Mouse (Mus musculus): ENCODE measurements around the gene Ifnar1. TPM values are rescaled to one million over a fixed set of nuclear protein-coding genes. Genes with fewer than 3 reads are reported as not detected.

Gene Ifnar1
- polyA plus RNA-seq, 1 experiment from 2014 or later: 32.6 TPM

- no peak overlapping the region for H3K4me2 ChIP-seq
- H3K27ac ChIP-seq (ENCODE audit: low read depth, low read length): no peak overlapping the region
- no peaks in the 10 kb centered on the region for H3K9me3 ChIP-seq (ENCODE audit: control insufficient read depth, low read length)
- no peaks in the 10 kb centered on the region; the same call in 1 of the 2 replicates for H3K4me1 ChIP-seq (replicated peaks; ENCODE audit: control insufficient read depth, insufficient read depth, low read length)
- no peak overlapping the region for H3K9ac ChIP-seq (ENCODE audit: low read depth, low read length)
- WGBS: 91% methylated on average over 7 of the region's 7 CpGs
- ATAC-seq (replicated peaks; ENCODE audit: low FRiP score) (no peak), DNase-seq (ENCODE audit: low spot score) (no peak)
- no peak overlapping the region for H3K4me3 ChIP-seq (ENCODE audit: low read depth, low read length)
- H3K27me3 ChIP-seq (replicated peaks; ENCODE audit: control insufficient read depth, insufficient read depth, low read length): no peaks in the 10 kb centered on the region
- peaks cover 33% of the 10 kb centered on the region for H3K36me3 ChIP-seq (ENCODE audit: control insufficient read depth, insufficient read depth, low read length)
Observed at GRCm38 (mm10) chr16:91498041-91498440, 13.0 kb downstream of the Ifnar1 start.

- Histone ChIP-seq H3K9ac (ENCODE audit: low read depth, low read length) (no peak overlapping the region), H3K4me1 (replicated peaks; ENCODE audit: control insufficient read depth, insufficient read depth, low read length) (no peaks in the 10 kb centered on the region; the same call in 1 of the 2 replicates), H3K27ac (ENCODE audit: low read depth, low read length) (no peak overlapping the region), H3K4me2 (no peak overlapping the region), H3K4me3 (ENCODE audit: low read depth, low read length) (no peak overlapping the region), H3K9me3 (ENCODE audit: control insufficient read depth, low read length) (no peaks in the 10 kb centered on the region), H3K36me3 (ENCODE audit: control insufficient read depth, insufficient read depth, low read length) (peaks cover 43% of the 10 kb centered on the region), H3K27me3 (replicated peaks; ENCODE audit: control insufficient read depth, insufficient read depth, low read length) (no peaks in the 10 kb centered on the region)
- DNase-seq (ENCODE audit: low spot score) (no peak), ATAC-seq (replicated peaks; ENCODE audit: low FRiP score) (no peak)
- 90% methylated on average over 7 of the region's 7 CpGs for WGBS
Observed at GRCm38 (mm10) chr16:91504701-91505100, 19.7 kb downstream of the Ifnar1 start.

GRCm38 (mm10) chr16:91505116-91505601 lies 20.1 kb downstream of the Ifnar1 start:
- no peak overlapping the region for H3K27ac ChIP-seq (ENCODE audit: low read depth, low read length)
- peaks cover 43% of the 10 kb centered on the region for H3K36me3 ChIP-seq (ENCODE audit: control insufficient read depth, insufficient read depth, low read length)
- 88% methylated on average over 15 of the region's 15 CpGs for WGBS
- H3K9ac ChIP-seq (ENCODE audit: low read depth, low read length): no peak overlapping the region
- no peak overlapping the region for H3K4me3 ChIP-seq (ENCODE audit: low read depth, low read length)
- no peak overlapping the region for H3K4me2 ChIP-seq
- no peak for ATAC-seq (replicated peaks; ENCODE audit: low FRiP score)
- no peaks in the 10 kb centered on the region for H3K9me3 ChIP-seq (ENCODE audit: control insufficient read depth, low read length)
- H3K27me3 ChIP-seq (replicated peaks; ENCODE audit: control insufficient read depth, insufficient read depth, low read length): no peaks in the 10 kb centered on the region
- no peak for DNase-seq (ENCODE audit: low spot score)
- no peaks in the 10 kb centered on the region; the same call in 1 of the 2 replicates for H3K4me1 ChIP-seq (replicated peaks; ENCODE audit: control insufficient read depth, insufficient read depth, low read length)

- no peaks in the 10 kb centered on the region for H3K27me3 ChIP-seq (replicated peaks; ENCODE audit: control insufficient read depth, insufficient read depth, low read length)
- H3K4me2 ChIP-seq: no peak overlapping the region
- H3K4me1 ChIP-seq (replicated peaks; ENCODE audit: control insufficient read depth, insufficient read depth, low read length): no peaks in the 10 kb centered on the region; the same call in 1 of the 2 replicates
- H3K4me3 ChIP-seq (ENCODE audit: low read depth, low read length): no peak overlapping the region
- no peak overlapping the region for H3K9ac ChIP-seq (ENCODE audit: low read depth, low read length)
- DNase-seq (ENCODE audit: low spot score) (no peak), ATAC-seq (replicated peaks; ENCODE audit: low FRiP score) (no peak)
- H3K36me3 ChIP-seq (ENCODE audit: control insufficient read depth, insufficient read depth, low read length): peaks cover 43% of the 10 kb centered on the region
- WGBS: 94% methylated on average over 12 of the region's 12 CpGs
- no peaks in the 10 kb centered on the region for H3K9me3 ChIP-seq (ENCODE audit: control insufficient read depth, low read length)
- H3K27ac ChIP-seq (ENCODE audit: low read depth, low read length): no peak overlapping the region
Observed at GRCm38 (mm10) chr16:91506396-91506795, 21.4 kb downstream of the Ifnar1 start.

- Histone ChIP-seq H3K4me1 (replicated peaks; ENCODE audit: control insufficient read depth, insufficient read depth, low read length) (peaks cover 6% of the 10 kb centered on the region), H3K27ac (ENCODE audit: low read depth, low read length) (no peak overlapping the region), H3K4me3 (ENCODE audit: low read depth, low read length) (no peak overlapping the region), H3K9ac (ENCODE audit: low read depth, low read length) (no peak overlapping the region), H3K9me3 (ENCODE audit: control insufficient read depth, low read length) (no peaks in the 10 kb centered on the region), H3K27me3 (replicated peaks; ENCODE audit: control insufficient read depth, insufficient read depth, low read length) (no peaks in the 10 kb centered on the region), H3K36me3 (ENCODE audit: control insufficient read depth, insufficient read depth, low read length) (0 out of 2 replicates have a peak, but pooled peaks cover 3% of the 10 kb centered on the region), H3K4me2 (no peak overlapping the region)
- 35% methylated on average over 7 of the region's 7 CpGs for WGBS
- DNase-seq (ENCODE audit: low spot score) (peak; percentile 69), ATAC-seq (replicated peaks; ENCODE audit: low FRiP score) (0 out of 2 replicates have a peak, but pooled peaks have one; percentile 53)
Observed at GRCm38 (mm10) chr16:91512161-91512787, 27.2 kb downstream of the Ifnar1 start.

- no peak overlapping the region for H3K4me3 ChIP-seq (ENCODE audit: low read depth, low read length)
- H3K27ac ChIP-seq (ENCODE audit: low read depth, low read length): no peak overlapping the region
- no peak overlapping the region for H3K9ac ChIP-seq (ENCODE audit: low read depth, low read length)
- 85% methylated on average over 6 of the region's 6 CpGs for WGBS
- H3K36me3 ChIP-seq (ENCODE audit: control insufficient read depth, insufficient read depth, low read length): no peaks in the 10 kb centered on the region
- H3K4me2 ChIP-seq: no peak overlapping the region
- H3K9me3 ChIP-seq (ENCODE audit: control insufficient read depth, low read length): no peaks in the 10 kb centered on the region
- H3K4me1 ChIP-seq (replicated peaks; ENCODE audit: control insufficient read depth, insufficient read depth, low read length): peaks cover 10% of the 10 kb centered on the region
- ATAC-seq (replicated peaks; ENCODE audit: low FRiP score) (no peak), DNase-seq (ENCODE audit: low spot score) (no peak)
- no peaks in the 10 kb centered on the region for H3K27me3 ChIP-seq (replicated peaks; ENCODE audit: control insufficient read depth, insufficient read depth, low read length)
Observed at GRCm38 (mm10) chr16:91513099-91513498, 28.1 kb downstream of the Ifnar1 start.

- no peak overlapping the region for H3K27ac ChIP-seq (ENCODE audit: low read depth, low read length)
- ATAC-seq (replicated peaks; ENCODE audit: low FRiP score): peak; percentile 88
Observed at GRCm38 (mm10) chr16:91517020-91517419, 32.0 kb downstream of the Ifnar1 start.

GRCm38 (mm10) chr16:91522040-91522439 lies 37.0 kb downstream of the Ifnar1 start:
- H3K4me2 ChIP-seq: no peak overlapping the region
- DNase-seq (ENCODE audit: low spot score): no peak
- H3K4me3 ChIP-seq (ENCODE audit: low read depth, low read length): no peak overlapping the region
- no peaks in the 10 kb centered on the region for H3K27me3 ChIP-seq (replicated peaks; ENCODE audit: control insufficient read depth, insufficient read depth, low read length)
- no peak overlapping the region for H3K9ac ChIP-seq (ENCODE audit: low read depth, low read length)
- ATAC-seq (replicated peaks; ENCODE audit: low FRiP score): no peak
- H3K4me1 ChIP-seq (replicated peaks; ENCODE audit: control insufficient read depth, insufficient read depth, low read length): peaks cover 7% of the 10 kb centered on the region
- 61% methylated on average over 5 of the region's 5 CpGs for WGBS
- no peaks in the 10 kb centered on the region for H3K9me3 ChIP-seq (ENCODE audit: control insufficient read depth, low read length)
- H3K36me3 ChIP-seq (ENCODE audit: control insufficient read depth, insufficient read depth, low read length): no peaks in the 10 kb centered on the region
- no peak overlapping the region; the same call in 1 of the 2 replicates for H3K27ac ChIP-seq (ENCODE audit: low read depth, low read length)

More at GRCm38 (mm10) chr16:91517020-91517419, 32.0 kb downstream of the Ifnar1 start:
- Histone ChIP-seq H3K4me3 (ENCODE audit: low read depth, low read length) (no peak overlapping the region), H3K9ac (ENCODE audit: low read depth, low read length) (no peak overlapping the region), H3K4me1 (replicated peaks; ENCODE audit: control insufficient read depth, insufficient read depth, low read length) (peaks cover 10% of the 10 kb centered on the region), H3K9me3 (ENCODE audit: control insufficient read depth, low read length) (no peaks in the 10 kb centered on the region), H3K4me2 (no peak overlapping the region), H3K27me3 (replicated peaks; ENCODE audit: control insufficient read depth, insufficient read depth, low read length) (no peaks in the 10 kb centered on the region), H3K36me3 (ENCODE audit: control insufficient read depth, insufficient read depth, low read length) (no peaks in the 10 kb centered on the region)
- DNase-seq (ENCODE audit: low spot score): no peak
- 51% methylated on average over 7 of the region's 7 CpGs for WGBS
